7 mouse cellular contexts compared by ENCODE assay signal in the genomic region with DNA sequence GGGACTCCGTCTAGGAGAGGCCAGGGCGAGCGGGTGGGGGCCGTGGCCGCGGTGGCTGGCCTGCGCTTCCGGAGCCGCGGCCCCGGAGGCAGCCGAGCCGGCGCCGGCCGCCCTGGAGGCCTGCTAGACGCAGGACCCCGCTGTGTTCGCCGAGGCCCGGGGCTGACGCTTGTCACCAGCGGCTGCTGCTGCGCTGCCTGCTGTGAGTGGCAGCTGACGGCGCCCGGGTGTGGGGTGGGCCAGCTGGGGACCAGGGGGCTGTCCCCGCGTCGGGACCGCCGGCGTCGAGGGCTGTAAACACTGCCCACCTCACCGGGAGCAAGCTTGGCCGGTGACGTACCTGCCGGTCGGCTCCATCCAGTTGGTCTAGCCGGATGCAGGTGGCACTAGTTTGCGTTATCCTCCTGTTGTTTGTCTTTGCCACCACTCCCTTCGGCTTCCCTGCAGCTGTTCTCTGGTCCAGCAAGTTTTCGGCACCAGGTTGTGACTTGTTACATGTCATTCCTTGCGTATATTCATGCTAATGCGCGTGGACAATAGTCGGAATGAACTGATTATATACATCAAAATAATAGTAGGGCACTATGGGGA. TPM values are rescaled to one million over a fixed set of nuclear protein-coding genes. Genes with fewer than 3 reads are reported as not detected.
DNase-seq lines count a peak whose midpoint lies in the region; ATAC-seq and TF ChIP-seq lines count a peak whose summit lies in the region.

No protein-coding gene starts in this region.

- H3K9me3 ChIP-seq in limb, embryonic 11.5 days (ENCODE audit: control insufficient read depth, low read length): no peaks in the 10 kb centered on the region
- no peaks in the 10 kb centered on the region for H3K9me3 ChIP-seq in midbrain, embryonic 12.5 days

- H3K4me3 ChIP-seq in left cerebral cortex, adult 2 months: peak overlapping the region; percentile 78
- peak overlapping the region; percentile 93 for H3K4me3 ChIP-seq in limb, embryonic 11.5 days (ENCODE audit: low read depth, low read length)
- H3K4me3 ChIP-seq in midbrain, embryonic 12.5 days: peak overlapping the region; percentile 98

- intact Hi-C loops in left cerebral cortex, adult 2 months (cut with DNase I): loop anchor here (1.0 to 2.0 kb wide), 5 partner anchors 27 to 106 kb away; partner anchors contain the start of genes Coq10b, Hspd1, Hspe1 and Mars2
- intact Hi-C loops in left cerebral cortex, postnatal 25 days (cut with DNase I): loop anchor here (1.0 to 2.0 kb wide), 3 partner anchors 27 to 71 kb away; partner anchors contain the start of genes Hspd1 and Hspe1

- peak overlapping the region; percentile 98 for H3K27ac ChIP-seq in left cerebral cortex, adult 2 months
- H3K27ac ChIP-seq in limb, embryonic 11.5 days (replicated peaks; ENCODE audit: low read depth, low read length): peak overlapping the region; percentile 96
- H3K27ac ChIP-seq in midbrain, embryonic 12.5 days (replicated peaks): peak overlapping the region; percentile 99

- TF ChIP-seq CTCF in left cerebral cortex, adult 2 months (IDR thresholded peaks at IDR 0.05): no peak

- peak overlapping the region; percentile 98 for H3K9ac ChIP-seq in limb, embryonic 11.5 days (ENCODE audit: low read length)
- H3K9ac ChIP-seq in midbrain, embryonic 12.5 days (replicated peaks): peak overlapping the region; percentile 98

- H3K4me2 ChIP-seq in limb, embryonic 11.5 days (ENCODE audit: low read depth, severe bottlenecking): peak overlapping the region; percentile 51
- peak overlapping the region; percentile 63 for H3K4me2 ChIP-seq in midbrain, embryonic 12.5 days (replicated peaks)

- under 1% methylated on average over 47 of the region's 47 CpGs for WGBS in limb, embryonic 11.5 days
- under 1% methylated on average over 32 of the region's 47 CpGs for WGBS in midbrain, embryonic 12.5 days

- peaks cover 5% of the 10 kb centered on the region; the same call in 1 of the 2 replicates for H3K4me1 ChIP-seq in limb, embryonic 11.5 days (ENCODE audit: control insufficient read depth, insufficient read depth, low read length)
- H3K4me1 ChIP-seq in midbrain, embryonic 12.5 days: peaks cover 13% of the 10 kb centered on the region

- no peak for DNase-seq in left cerebral cortex, adult 2 months (ENCODE audit: extremely low spot score in 1 of 2, low spot score in 2 of 2)
- DNase-seq in left cerebral cortex, postnatal 25 days (ENCODE audit: low spot score in 2 of 2): no peak
- DNase-seq in R1 (ENCODE audit: low read depth, low spot score): peak; percentile 89
- DNase-seq in limb, embryonic 11.5 days (ENCODE audit: low spot score): peak; percentile 73
- DNase-seq in ovary, postnatal 36 days (ENCODE audit: low spot score): no peak

- ATAC-seq in erythroid progenitor cell, adult 5-6 weeks (replicated peaks; ENCODE audit: low FRiP score, poor library complexity, severe bottlenecking): peak; percentile 38
- no peak; the same call in 1 of the 2 replicates for ATAC-seq in limb, embryonic 11.5 days (ENCODE audit: insufficient number of reproducible peaks, low FRiP score, low TSS enrichment, low read depth)
- no peak; the same call in 1 of the 2 replicates for ATAC-seq in midbrain, embryonic 12.5 days (ENCODE audit: low FRiP score, low read depth)

- no peaks in the 10 kb centered on the region for H3K27me3 ChIP-seq in limb, embryonic 11.5 days (ENCODE audit: control insufficient read depth, insufficient read depth, low read length)
- H3K27me3 ChIP-seq in midbrain, embryonic 12.5 days: no peaks in the 10 kb centered on the region

- no peaks in the 10 kb centered on the region for H3K36me3 ChIP-seq in limb, embryonic 11.5 days (ENCODE audit: control insufficient read depth, insufficient read depth, low read length)
- H3K36me3 ChIP-seq in midbrain, embryonic 12.5 days: peaks cover 10% of the 10 kb centered on the region

RNA-seq across cellular contexts. Expression of gene Mob4, which starts 0.5 kb away (rescaled TPM):
- 10 to 100 TPM; 50.2 to 50.3 TPM for total RNA-seq in left cerebral cortex, adult 2 months (2021)
- 10 to 100 TPM; 56.7 to 59.2 TPM for total RNA-seq in left cerebral cortex, postnatal 25 days (2021)
- total RNA-seq in erythroid progenitor cell, adult 5-6 weeks (2015; ENCODE audit: low replicate concordance): 31.9 and 42.2 TPM in 2 replicates
- total RNA-seq in erythroid progenitor cell, adult 5-6 weeks (2017; ENCODE audit: low replicate concordance): 46.0 and 70.0 TPM in 2 replicates
- 149 and 155 TPM in 2 replicates for polyA plus RNA-seq in limb, embryonic 11.5 days (2014; fragmentation: Nextera tagmentation; extraction: Ambion mirVana)
- polyA plus RNA-seq in midbrain, embryonic 12.5 days (2016; fragmentation: Nextera tagmentation; extraction: Ambion mirVana): 158 and 161 TPM in 2 replicates

RNA-seq across cellular contexts. Expression of gene Hspd1, which starts 43.5 kb away (rescaled TPM):
- total RNA-seq in left cerebral cortex, adult 2 months (2021): 100 to 1,000 TPM; 151 to 170 TPM
- total RNA-seq in left cerebral cortex, postnatal 25 days (2021): 100 to 1,000 TPM; 160 to 171 TPM
- total RNA-seq in erythroid progenitor cell, adult 5-6 weeks (2015; ENCODE audit: low replicate concordance): 21.3 and 49.9 TPM in 2 replicates
- 35.6 and 60.8 TPM in 2 replicates for total RNA-seq in erythroid progenitor cell, adult 5-6 weeks (2017; ENCODE audit: low replicate concordance)
- polyA plus RNA-seq in limb, embryonic 11.5 days (2014; fragmentation: Nextera tagmentation; extraction: Ambion mirVana): 431 and 461 TPM in 2 replicates
- polyA plus RNA-seq in midbrain, embryonic 12.5 days (2016; fragmentation: Nextera tagmentation; extraction: Ambion mirVana): 337 and 368 TPM in 2 replicates

RNA-seq across cellular contexts. Expression of gene Hspe1, which starts 43.6 kb away (rescaled TPM):
- 10 to 100 TPM; 81.1 to 84.2 TPM for total RNA-seq in left cerebral cortex, adult 2 months (2021)
- 10 to 100 TPM; 89.7 to 93.5 TPM for total RNA-seq in left cerebral cortex, postnatal 25 days (2021)
- total RNA-seq in erythroid progenitor cell, adult 5-6 weeks (2015; ENCODE audit: low replicate concordance): 63.4 and 84.3 TPM in 2 replicates
- total RNA-seq in erythroid progenitor cell, adult 5-6 weeks (2017; ENCODE audit: low replicate concordance): 40.1 and 54.0 TPM in 2 replicates
- 605 and 608 TPM in 2 replicates for polyA plus RNA-seq in limb, embryonic 11.5 days (2014; fragmentation: Nextera tagmentation; extraction: Ambion mirVana)
- 373 and 400 TPM in 2 replicates for polyA plus RNA-seq in midbrain, embryonic 12.5 days (2016; fragmentation: Nextera tagmentation; extraction: Ambion mirVana)

Comparison
In these comparisons a context has a peak if more than half of its experiments do, and no peak if none do; other contexts are left out.
1. DNase-seq: peak in R1 (single experiment) and limb, embryonic 11.5 days (single experiment); none in left cerebral cortex, adult 2 months (0 of 2), left cerebral cortex, postnatal 25 days (0 of 2) and ovary, postnatal 36 days (single experiment).
2. Peak in every context shown above with its lines, with median percentiles within 50 percentile points of each other: H3K27ac ChIP-seq and H3K4me3 ChIP-seq.